Mouse (Mus musculus) liver, adult 2 months (tissue): ENCODE results near the gene Ppp3cb.

Experiments
- CTCF ChIP-seq: fragments of 200-500 bp; IDR thresholded peaks from 2 replicates; pipeline ENCODE4 v1.5.1; 2011; ENCODE audit warnings: low read depth, low read length, control low read depth
- POLR2A ChIP-seq: fragments of 200-500 bp; IDR thresholded peaks from 2 replicates; pipeline ENCODE4 v1.6.1; 2011; ENCODE audit warnings: low read length, control low read depth; ENCODE audit not compliant: insufficient read depth; ENCODE audit errors: extremely low read depth

DNA sequence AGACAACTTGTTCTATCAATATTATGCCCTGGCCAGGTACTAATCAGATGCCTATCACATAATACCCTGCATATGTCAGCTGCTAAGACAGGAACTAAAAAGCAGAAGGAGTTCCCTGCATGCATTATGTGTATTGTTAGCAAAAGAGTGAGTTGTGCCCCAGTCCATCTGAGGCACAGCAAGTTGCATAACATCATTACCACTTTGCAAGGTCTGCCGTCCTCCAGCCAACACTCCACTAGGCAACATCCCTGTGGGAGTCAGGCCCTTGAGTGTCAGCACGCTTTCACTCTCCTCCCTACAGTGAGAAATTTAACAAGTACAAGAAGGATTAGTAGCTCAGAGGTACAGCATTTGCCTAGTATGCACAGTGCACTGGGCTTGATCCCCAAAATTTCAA, 37.9 kb downstream of the Ppp3cb start:
- TF ChIP-seq CTCF (no peak), POLR2A (no peak)
